Mouse (Mus musculus): ENCODE data around the gene Grid2ip.

- TF ChIP-seq POLR2A (IDR thresholded peaks at IDR 0.05; ENCODE audit: insufficient read depth, low read depth, low read length) (no peak), CTCF (IDR thresholded peaks at IDR 0.05; ENCODE audit: insufficient read depth, low read depth, low read length) (no peak)
These were observed 2.1 kb downstream of the Grid2ip start for GRCm38 (mm10) chr5:143359263-143359662.

All from olfactory bulb, adult 2 months (tissue).